ENCODE assay signal across 7 mouse cellular contexts in the genomic region with DNA sequence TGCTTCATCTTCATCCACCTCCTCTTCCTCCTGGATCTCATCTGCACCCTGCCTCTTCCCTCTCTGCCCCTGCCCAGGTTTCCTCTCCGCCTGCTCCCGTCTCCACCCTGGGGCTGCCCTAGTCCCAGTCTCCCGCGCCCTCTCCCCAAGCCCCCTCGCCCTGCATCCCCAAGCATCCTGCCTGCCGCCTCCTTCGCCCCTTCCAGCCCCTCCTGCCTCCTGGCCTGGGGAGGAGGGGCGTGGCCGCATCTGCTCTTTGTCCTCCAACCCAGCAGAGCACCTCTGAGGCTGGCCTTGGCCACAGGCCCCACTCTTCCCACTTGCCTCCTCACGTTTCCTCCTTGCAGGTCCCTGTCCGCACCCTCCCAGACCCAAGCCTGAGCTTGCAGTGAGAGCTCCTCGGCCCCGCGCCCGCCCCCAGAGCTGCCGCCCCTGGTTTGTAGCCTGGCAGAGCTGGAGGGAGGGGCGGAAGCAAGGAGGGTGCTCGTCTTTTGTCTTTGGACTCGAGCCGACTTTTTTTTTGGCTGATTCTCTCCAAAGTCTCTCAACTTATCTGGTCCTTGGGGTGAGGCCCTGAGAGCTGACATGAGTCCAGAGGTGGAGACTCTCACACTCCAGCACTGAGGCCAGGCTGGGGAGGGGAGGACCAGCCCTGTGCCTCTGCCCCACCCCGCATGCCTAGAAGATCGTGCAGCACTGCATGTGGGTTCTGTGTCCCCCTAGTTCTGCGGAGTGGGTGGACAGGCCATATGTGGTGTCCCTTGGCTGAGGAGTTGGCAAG. TPM values are rescaled to one million over a fixed set of nuclear protein-coding genes. Genes with fewer than 3 reads are reported as not detected.
A peak's percentile ranks its signal among the peaks of the same experiment; 100 is the strongest.
DNase-seq lines count a peak whose midpoint lies in the region; ATAC-seq and TF ChIP-seq lines count a peak whose summit lies in the region.

No protein-coding gene starts in this region.

- peaks cover 98% of the 10 kb centered on the region for H3K27me3 ChIP-seq in G1E (ENCODE audit: insufficient read depth, low read length)
- peaks cover 15% of the 10 kb centered on the region for H3K27me3 ChIP-seq in forebrain, embryonic 12.5 days
- peaks cover 37% of the 10 kb centered on the region for H3K27me3 ChIP-seq in limb, embryonic 10.5 days (ENCODE audit: low read depth, poor library complexity, severe bottlenecking)
- peaks cover 3% of the 10 kb centered on the region; the same call in 1 of the 2 replicates for H3K27me3 ChIP-seq in midbrain, embryonic 15.5 days (replicated peaks)

- H3K4me2 ChIP-seq in forebrain, embryonic 12.5 days: peak overlapping the region; percentile 58
- peak overlapping the region; percentile 45 for H3K4me2 ChIP-seq in midbrain, embryonic 15.5 days

- H3K9me3 ChIP-seq in G1E (replicated peaks): no peaks in the 10 kb centered on the region
- no peaks in the 10 kb centered on the region for H3K9me3 ChIP-seq in forebrain, embryonic 12.5 days
- H3K9me3 ChIP-seq in limb, embryonic 10.5 days (replicated peaks): no peaks in the 10 kb centered on the region
- no peaks in the 10 kb centered on the region for H3K9me3 ChIP-seq in midbrain, embryonic 15.5 days

- 11% methylated on average over 22 of the region's 23 CpGs for WGBS in forebrain, embryonic 12.5 days
- 12% methylated on average over 23 of the region's 23 CpGs for WGBS in limb, embryonic 10.5 days
- 17% methylated on average over 23 of the region's 23 CpGs for WGBS in midbrain, embryonic 15.5 days

- peak overlapping the region; percentile 47 for H3K9ac ChIP-seq in forebrain, embryonic 12.5 days
- 0 out of 2 replicates have a peak overlapping the region, but pooled peaks have one; percentile 11 for H3K9ac ChIP-seq in midbrain, embryonic 15.5 days

- peak overlapping the region; percentile 20; the same call in 1 of the 2 replicates for H3K4me3 ChIP-seq in G1E (ENCODE audit: low read depth, low read length)
- peak overlapping the region; percentile 27 for H3K4me3 ChIP-seq in forebrain, embryonic 12.5 days (replicated peaks)
- peak overlapping the region; percentile 50 for H3K4me3 ChIP-seq in limb, embryonic 10.5 days
- H3K4me3 ChIP-seq in midbrain, embryonic 15.5 days: no peak overlapping the region

- DNase-seq in G1E (ENCODE audit: low spot score): no peak
- DNase-seq in adrenal gland, postnatal 10 days: peak; percentile 84
- DNase-seq in heart, postnatal 14 days: peak; percentile 65 to 70
- peak; percentile 59 for DNase-seq in limb, embryonic 10.5 days (ENCODE audit: low spot score)
- DNase-seq in urinary bladder, postnatal 36 days (ENCODE audit: low spot score in 2 of 2): peak; percentile 41 to 60

- peak overlapping the region; percentile 84 for H3K27ac ChIP-seq in forebrain, embryonic 12.5 days
- H3K27ac ChIP-seq in limb, embryonic 10.5 days: peak overlapping the region; percentile 75
- H3K27ac ChIP-seq in midbrain, embryonic 15.5 days: peak overlapping the region; percentile 60

- ATAC-seq in G1E (ENCODE audit: extremely low read depth, insufficient number of reproducible peaks, low FRiP score, poor library complexity, severe bottlenecking): no peak
- ATAC-seq in forebrain, embryonic 12.5 days (ENCODE audit: low FRiP score): peak; percentile 37
- ATAC-seq in midbrain, embryonic 15.5 days (replicated peaks): 0 out of 2 replicates have a peak, but pooled peaks have one; percentile 10

- H3K36me3 ChIP-seq in G1E (replicated peaks): no peaks in the 10 kb centered on the region
- peaks cover 31% of the 10 kb centered on the region for H3K36me3 ChIP-seq in forebrain, embryonic 12.5 days (replicated peaks)
- H3K36me3 ChIP-seq in limb, embryonic 10.5 days: peaks cover 36% of the 10 kb centered on the region
- H3K36me3 ChIP-seq in midbrain, embryonic 15.5 days (replicated peaks): 0 out of 2 replicates have a peak, but pooled peaks cover 16% of the 10 kb centered on the region

- intact Hi-C loops in heart, postnatal 14 days (cut with DNase I): no loop called here

- peaks cover 39% of the 10 kb centered on the region for H3K4me1 ChIP-seq in G1E (ENCODE audit: insufficient read depth, low read depth, low read length)
- H3K4me1 ChIP-seq in forebrain, embryonic 12.5 days: peaks cover 53% of the 10 kb centered on the region
- peaks cover 57% of the 10 kb centered on the region for H3K4me1 ChIP-seq in limb, embryonic 10.5 days
- H3K4me1 ChIP-seq in midbrain, embryonic 15.5 days: peaks cover 24% of the 10 kb centered on the region

- TF ChIP-seq CTCF in G1E (IDR thresholded peaks at IDR 0.05; ENCODE audit: low read depth, low read length): no peak

RNA-seq across cellular contexts. Expression of a gene that starts 9.1 kb away (rescaled TPM):
- not detected in 2 replicates for total RNA-seq in G1E (2014; fragmentation: Nextera tagmentation)
- 0.05 TPM in 1 of 2 replicates, not detected in the other for total RNA-seq in G1E (2017)
- 0.04 TPM in 1 of 2 replicates, not detected in the other for polyA plus RNA-seq in G1E (2012)
- total RNA-seq in adrenal gland, postnatal 10 days (2021): 10 to 100 TPM; 85.2 to 94.8 TPM
- polyA plus RNA-seq in forebrain, embryonic 12.5 days (2016; fragmentation: Nextera tagmentation; extraction: Ambion mirVana): 67.3 and 79.6 TPM in 2 replicates
- total RNA-seq in heart, postnatal 14 days (2021): 10 to 100 TPM; 53.9 to 54.3 TPM
- polyA plus RNA-seq in limb, embryonic 10.5 days (2016; fragmentation: Nextera tagmentation; extraction: Ambion mirVana): 42.8 and 49.9 TPM in 2 replicates
- 162 and 163 TPM in 2 replicates for polyA plus RNA-seq in midbrain, embryonic 15.5 days (2015; fragmentation: Nextera tagmentation; extraction: Ambion mirVana)

RNA-seq across cellular contexts. Expression of a gene that starts 31.0 kb away (rescaled TPM):
- total RNA-seq in G1E (2014; fragmentation: Nextera tagmentation) (not detected in 2 replicates), G1E (2017) (0.11 TPM in 1 of 2 replicates, not detected in the other)
- polyA plus RNA-seq in G1E (2012): not detected in 2 replicates
- 10 to 100 TPM; 24.7 to 59.5 TPM for total RNA-seq in adrenal gland, postnatal 10 days (2021)
- polyA plus RNA-seq in forebrain, embryonic 12.5 days (2016; fragmentation: Nextera tagmentation; extraction: Ambion mirVana): 0.43 and 1.3 TPM in 2 replicates
- not detected for total RNA-seq in heart, postnatal 14 days (2021)
- polyA plus RNA-seq in limb, embryonic 10.5 days (2016; fragmentation: Nextera tagmentation; extraction: Ambion mirVana): 0.06 TPM in 1 of 2 replicates, not detected in the other
- 0.28 and 0.61 TPM in 2 replicates for polyA plus RNA-seq in midbrain, embryonic 15.5 days (2015; fragmentation: Nextera tagmentation; extraction: Ambion mirVana)

RNA-seq across cellular contexts. Expression of a gene that starts 31.2 kb away (rescaled TPM):
- total RNA-seq in G1E (2014; fragmentation: Nextera tagmentation) (7.3 and 19.9 TPM in 2 replicates), G1E (2017) (20.2 and 22.7 TPM in 2 replicates)
- 101 and 115 TPM in 2 replicates for polyA plus RNA-seq in G1E (2012)
- total RNA-seq in adrenal gland, postnatal 10 days (2021): 10 to 100 TPM; 49.1 to 52.0 TPM
- 1.7 and 2.8 TPM in 2 replicates for polyA plus RNA-seq in forebrain, embryonic 12.5 days (2016; fragmentation: Nextera tagmentation; extraction: Ambion mirVana)
- total RNA-seq in heart, postnatal 14 days (2021): 10 to 100 TPM; 28.1 to 31.0 TPM
- 1.1 and 2.1 TPM in 2 replicates for polyA plus RNA-seq in limb, embryonic 10.5 days (2016; fragmentation: Nextera tagmentation; extraction: Ambion mirVana)
- polyA plus RNA-seq in midbrain, embryonic 15.5 days (2015; fragmentation: Nextera tagmentation; extraction: Ambion mirVana): 4.3 and 5.3 TPM in 2 replicates

RNA-seq across cellular contexts. Expression of a gene that starts 31.7 kb away (rescaled TPM):
- 3.6 and 4.3 TPM in 2 replicates for total RNA-seq in G1E (2014; fragmentation: Nextera tagmentation)
- total RNA-seq in G1E (2017): 0.93 and 1.3 TPM in 2 replicates
- 1.7 and 1.8 TPM in 2 replicates for polyA plus RNA-seq in G1E (2012)
- total RNA-seq in adrenal gland, postnatal 10 days (2021): 100 to 1,000 TPM; 179 to 204 TPM
- polyA plus RNA-seq in forebrain, embryonic 12.5 days (2016; fragmentation: Nextera tagmentation; extraction: Ambion mirVana): 10.1 and 10.3 TPM in 2 replicates
- 10 to 100 TPM; 11.2 to 13.7 TPM for total RNA-seq in heart, postnatal 14 days (2021)
- 8.1 and 8.5 TPM in 2 replicates for polyA plus RNA-seq in limb, embryonic 10.5 days (2016; fragmentation: Nextera tagmentation; extraction: Ambion mirVana)
- polyA plus RNA-seq in midbrain, embryonic 15.5 days (2015; fragmentation: Nextera tagmentation; extraction: Ambion mirVana): 11.5 and 15.6 TPM in 2 replicates

RNA-seq across cellular contexts. Expression of a gene that starts 41.7 kb away (rescaled TPM):
- total RNA-seq in G1E (2014; fragmentation: Nextera tagmentation): not detected in 2 replicates
- 0.49 TPM in 1 of 2 replicates, not detected in the other for total RNA-seq in G1E (2017)
- polyA plus RNA-seq in G1E (2012): not detected in 2 replicates
- total RNA-seq in adrenal gland, postnatal 10 days (2021): not detected
- polyA plus RNA-seq in forebrain, embryonic 12.5 days (2016; fragmentation: Nextera tagmentation; extraction: Ambion mirVana): not detected in 2 replicates
- not detected for total RNA-seq in heart, postnatal 14 days (2021)
- polyA plus RNA-seq in limb, embryonic 10.5 days (2016; fragmentation: Nextera tagmentation; extraction: Ambion mirVana): not detected in 2 replicates
- not detected in 2 replicates for polyA plus RNA-seq in midbrain, embryonic 15.5 days (2015; fragmentation: Nextera tagmentation; extraction: Ambion mirVana)

Comparison
In these comparisons a context has a peak if more than half of its experiments do, and no peak if none do; other contexts are left out.
1. RNA of a gene that starts 9.1 kb away (polyA plus RNA-seq): 162 to 163 TPM in midbrain, embryonic 15.5 days, 67.3 to 79.6 TPM in forebrain, embryonic 12.5 days and 42.8 to 49.9 TPM in limb, embryonic 10.5 days; 0.04 TPM in G1E; every median in the first group is over 10 times any median in the second.
2. RNA of a gene that starts 31.2 kb away (polyA plus RNA-seq): 101 to 115 TPM in G1E; 4.3 to 5.3 TPM in midbrain, embryonic 15.5 days, 1.7 to 2.8 TPM in forebrain, embryonic 12.5 days and 1.1 to 2.1 TPM in limb, embryonic 10.5 days; every median in the first group is over 10 times any median in the second.
3. Peak in every context shown above with its lines, with median percentiles within 50 percentile points of each other: H3K27ac ChIP-seq.